Mouse (Mus musculus): ENCODE data around the gene Cntn5. TPM values are rescaled to one million over a fixed set of nuclear protein-coding genes. Genes with fewer than 3 reads are reported as not detected.

The Cntn5 gene
- polyA plus RNA-seq, 1 experiment from 2014 or later: 2.7 TPM

DNA sequence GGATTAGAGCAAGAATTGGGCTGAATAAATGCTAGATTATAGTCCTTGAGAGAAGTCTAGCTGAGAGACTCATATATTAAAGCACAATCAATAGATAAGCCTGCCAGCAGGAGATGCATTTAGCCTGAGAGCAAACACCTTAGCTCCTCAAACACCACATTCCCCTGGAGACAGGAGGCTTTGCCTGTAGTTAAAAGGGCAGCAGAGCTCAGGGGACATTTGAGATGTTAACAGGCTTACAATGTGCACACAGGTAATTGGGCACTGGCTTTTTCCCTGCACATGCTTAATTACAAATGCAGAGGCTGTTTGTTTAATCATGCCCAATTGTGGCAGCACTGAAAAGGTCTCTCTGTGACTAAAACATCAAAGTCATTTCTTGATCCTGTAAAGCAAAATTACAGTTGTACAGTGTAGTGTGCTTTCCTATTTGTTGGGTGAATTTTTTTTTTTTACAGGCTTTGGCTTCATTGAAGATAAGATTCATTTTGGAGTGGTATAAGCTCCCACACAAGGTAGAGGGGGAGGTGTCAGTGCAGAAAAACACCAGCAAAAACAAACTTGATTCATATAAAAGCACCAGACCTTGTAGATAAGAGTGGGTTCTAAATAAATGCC is 457.2 kb downstream of the Cntn5 start:
- DNase-seq (ENCODE audit: low spot score): no peak

DNA sequence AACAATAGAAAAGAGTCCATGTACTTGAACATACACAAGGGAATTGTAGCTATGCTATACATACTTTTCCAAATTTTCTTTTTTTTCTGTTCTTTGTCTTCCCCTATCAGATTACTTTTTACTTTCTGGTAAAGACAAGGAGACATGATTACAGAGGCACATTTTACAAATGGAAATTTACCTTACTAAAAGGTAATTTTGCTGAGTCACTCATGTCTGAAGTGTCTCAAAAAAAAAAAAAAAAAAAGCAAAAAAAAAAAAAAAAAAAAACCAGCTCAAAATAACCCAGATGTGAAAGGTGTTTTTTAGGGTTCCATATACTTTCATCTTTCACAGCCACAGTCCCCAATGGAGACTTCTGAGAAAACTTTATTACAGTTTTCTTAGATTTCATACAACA is 492.5 kb downstream of the Cntn5 start:
- Histone ChIP-seq H3K4me2 (replicated peaks; ENCODE audit: low read depth, low read length) (no peak overlapping the region), H3K36me3 (ENCODE audit: control insufficient read depth, insufficient read depth, low read length) (no peaks in the 10 kb centered on the region), H3K9me3 (ENCODE audit: control insufficient read depth, low read length) (no peaks in the 10 kb centered on the region), H3K4me3 (ENCODE audit: low read depth, low read length) (no peak overlapping the region), H3K9ac (ENCODE audit: low read depth, low read length) (no peak overlapping the region), H3K27me3 (ENCODE audit: control insufficient read depth, insufficient read depth, low read length) (no peaks in the 10 kb centered on the region), H3K4me1 (replicated peaks; ENCODE audit: control insufficient read depth, insufficient read depth, low read length) (no peaks in the 10 kb centered on the region), H3K27ac (ENCODE audit: low read depth, low read length) (no peak overlapping the region)
- DNase-seq (ENCODE audit: low spot score) (no peak), ATAC-seq (ENCODE audit: low FRiP score) (no peak)

More for the DNA sequence above, 457.2 kb downstream of the Cntn5 start:
- Histone ChIP-seq H3K4me3 (ENCODE audit: low read depth, low read length) (no peak overlapping the region), H3K9ac (ENCODE audit: low read depth, low read length) (no peak overlapping the region), H3K27me3 (ENCODE audit: control insufficient read depth, insufficient read depth, low read length) (no peaks in the 10 kb centered on the region), H3K27ac (ENCODE audit: low read depth, low read length) (no peak overlapping the region), H3K4me2 (replicated peaks; ENCODE audit: low read depth, low read length) (no peak overlapping the region), H3K4me1 (replicated peaks; ENCODE audit: control insufficient read depth, insufficient read depth, low read length) (no peaks in the 10 kb centered on the region), H3K9me3 (ENCODE audit: control insufficient read depth, low read length) (no peaks in the 10 kb centered on the region), H3K36me3 (ENCODE audit: control insufficient read depth, insufficient read depth, low read length) (no peaks in the 10 kb centered on the region)
- no peak for ATAC-seq (ENCODE audit: low FRiP score)

DNA sequence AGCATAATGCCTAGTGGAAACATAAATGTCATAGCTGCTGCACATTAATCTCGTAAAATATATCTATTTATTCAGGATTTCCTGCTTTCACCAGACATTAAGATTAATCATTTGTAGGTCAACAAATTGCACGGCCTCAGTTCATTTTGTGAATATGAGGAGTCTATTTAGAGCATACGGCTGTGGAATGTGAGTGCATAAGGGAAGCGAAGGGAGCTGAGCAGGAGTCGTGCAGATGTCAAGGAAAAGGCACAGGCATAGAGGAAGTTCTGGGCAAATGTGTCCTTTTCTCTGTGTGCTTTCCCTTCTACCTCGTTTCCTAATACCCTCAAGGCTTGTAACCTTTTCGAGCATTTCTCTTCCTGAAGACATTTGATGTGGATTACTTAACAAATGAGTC is 504.5 kb downstream of the Cntn5 start:
- Histone ChIP-seq H3K36me3 (ENCODE audit: control insufficient read depth, insufficient read depth, low read length) (no peaks in the 10 kb centered on the region), H3K4me2 (replicated peaks; ENCODE audit: low read depth, low read length) (no peak overlapping the region), H3K4me3 (ENCODE audit: low read depth, low read length) (no peak overlapping the region), H3K9me3 (ENCODE audit: control insufficient read depth, low read length) (no peaks in the 10 kb centered on the region), H3K9ac (ENCODE audit: low read depth, low read length) (no peak overlapping the region), H3K4me1 (replicated peaks; ENCODE audit: control insufficient read depth, insufficient read depth, low read length) (no peaks in the 10 kb centered on the region), H3K27me3 (ENCODE audit: control insufficient read depth, insufficient read depth, low read length) (no peaks in the 10 kb centered on the region), H3K27ac (ENCODE audit: low read depth, low read length) (no peak overlapping the region)
- no peak for DNase-seq (ENCODE audit: low spot score)
- WGBS: 78% methylated on average over 7 of the region's 7 CpGs
- ATAC-seq (ENCODE audit: low FRiP score): no peak

GRCm38 (mm10) chr9:10389863-10390262 is 514.7 kb downstream of the Cntn5 start:
- WGBS: 91% methylated on average over 2 of the region's 2 CpGs
- Histone ChIP-seq H3K9me3 (ENCODE audit: control insufficient read depth, low read length) (no peaks in the 10 kb centered on the region), H3K4me3 (ENCODE audit: low read depth, low read length) (no peak overlapping the region), H3K27me3 (ENCODE audit: control insufficient read depth, insufficient read depth, low read length) (no peaks in the 10 kb centered on the region), H3K4me2 (replicated peaks; ENCODE audit: low read depth, low read length) (no peak overlapping the region), H3K9ac (ENCODE audit: low read depth, low read length) (no peak overlapping the region), H3K36me3 (ENCODE audit: control insufficient read depth, insufficient read depth, low read length) (no peaks in the 10 kb centered on the region), H3K27ac (ENCODE audit: low read depth, low read length) (no peak overlapping the region), H3K4me1 (replicated peaks; ENCODE audit: control insufficient read depth, insufficient read depth, low read length) (no peaks in the 10 kb centered on the region)
- DNase-seq (ENCODE audit: low spot score) (no peak), ATAC-seq (ENCODE audit: low FRiP score) (no peak)

DNA sequence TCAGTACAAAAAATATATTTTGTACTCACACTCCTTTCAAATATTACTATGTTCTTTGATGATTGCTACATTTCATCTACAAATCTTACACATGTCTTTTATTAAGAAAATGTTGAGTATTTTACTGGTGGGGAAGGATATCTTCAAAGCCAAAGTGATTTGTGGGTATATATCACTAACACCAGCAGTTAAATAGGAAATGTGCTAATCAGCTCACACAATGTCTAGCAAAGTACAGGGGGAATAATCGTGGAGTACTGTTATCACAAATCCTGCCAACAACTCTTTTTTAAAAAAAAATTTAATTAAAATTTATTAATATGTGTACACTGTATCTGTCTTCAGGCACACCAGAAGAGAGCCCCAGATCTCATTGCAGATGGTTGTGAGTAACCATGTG is 520.1 kb downstream of the Cntn5 start:
- Histone ChIP-seq H3K9me3 (ENCODE audit: control insufficient read depth, low read length) (no peaks in the 10 kb centered on the region), H3K4me1 (replicated peaks; ENCODE audit: control insufficient read depth, insufficient read depth, low read length) (no peaks in the 10 kb centered on the region), H3K4me3 (ENCODE audit: low read depth, low read length) (no peak overlapping the region), H3K27me3 (ENCODE audit: control insufficient read depth, insufficient read depth, low read length) (no peaks in the 10 kb centered on the region), H3K4me2 (replicated peaks; ENCODE audit: low read depth, low read length) (no peak overlapping the region), H3K27ac (ENCODE audit: low read depth, low read length) (no peak overlapping the region), H3K9ac (ENCODE audit: low read depth, low read length) (no peak overlapping the region), H3K36me3 (ENCODE audit: control insufficient read depth, insufficient read depth, low read length) (no peaks in the 10 kb centered on the region)
- WGBS: 82% methylated on average over 1 of the region's 1 CpGs
- ATAC-seq (ENCODE audit: low FRiP score): no peak
- no peak for DNase-seq (ENCODE audit: low spot score)

GRCm38 (mm10) chr9:10383140-10383539 is 521.4 kb downstream of the Cntn5 start:
- Histone ChIP-seq H3K36me3 (ENCODE audit: control insufficient read depth, insufficient read depth, low read length) (no peaks in the 10 kb centered on the region), H3K9ac (ENCODE audit: low read depth, low read length) (no peak overlapping the region), H3K4me3 (ENCODE audit: low read depth, low read length) (no peak overlapping the region), H3K4me2 (replicated peaks; ENCODE audit: low read depth, low read length) (no peak overlapping the region), H3K4me1 (replicated peaks; ENCODE audit: control insufficient read depth, insufficient read depth, low read length) (no peaks in the 10 kb centered on the region), H3K27me3 (ENCODE audit: control insufficient read depth, insufficient read depth, low read length) (no peaks in the 10 kb centered on the region), H3K27ac (ENCODE audit: low read depth, low read length) (no peak overlapping the region), H3K9me3 (ENCODE audit: control insufficient read depth, low read length) (no peaks in the 10 kb centered on the region)
- ATAC-seq (ENCODE audit: low FRiP score) (no peak), DNase-seq (ENCODE audit: low spot score) (no peak)

- H3K4me3 ChIP-seq (ENCODE audit: low read depth, low read length): no peak overlapping the region
- no peak overlapping the region for H3K4me2 ChIP-seq (replicated peaks; ENCODE audit: low read depth, low read length)
- no peaks in the 10 kb centered on the region for H3K36me3 ChIP-seq (ENCODE audit: control insufficient read depth, insufficient read depth, low read length)
- no peak overlapping the region for H3K9ac ChIP-seq (ENCODE audit: low read depth, low read length)
- H3K27ac ChIP-seq (ENCODE audit: low read depth, low read length): no peak overlapping the region
- no peaks in the 10 kb centered on the region for H3K9me3 ChIP-seq (ENCODE audit: control insufficient read depth, low read length)
- 93% methylated on average over 4 of the region's 4 CpGs for WGBS
- no peak for DNase-seq (ENCODE audit: low spot score)
- ATAC-seq (ENCODE audit: low FRiP score): no peak
- H3K27me3 ChIP-seq (ENCODE audit: control insufficient read depth, insufficient read depth, low read length): no peaks in the 10 kb centered on the region
- H3K4me1 ChIP-seq (replicated peaks; ENCODE audit: control insufficient read depth, insufficient read depth, low read length): no peaks in the 10 kb centered on the region
Measured at GRCm38 (mm10) chr9:10381701-10382100, 522.9 kb downstream of the Cntn5 start.

DNA sequence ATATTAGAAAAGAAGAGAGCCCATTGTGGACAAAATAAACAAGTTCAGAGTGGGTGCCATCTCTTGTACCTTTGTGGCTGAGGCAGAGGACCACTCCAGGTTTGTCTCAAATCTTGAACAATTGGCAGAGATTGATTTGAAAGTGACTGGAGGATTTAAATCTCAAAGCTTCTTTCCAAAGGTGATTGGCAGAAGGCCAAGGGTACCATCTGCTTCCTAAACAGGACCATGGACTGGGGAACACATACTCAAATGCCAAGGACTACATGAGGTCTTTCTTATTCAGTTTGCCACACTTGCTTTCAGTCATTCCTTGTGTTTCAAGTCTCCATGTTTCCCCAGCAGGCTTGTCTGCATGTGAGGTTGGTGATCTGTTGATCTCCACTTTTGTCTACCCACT is 528.3 kb downstream of the Cntn5 start:
- DNase-seq (ENCODE audit: low spot score) (no peak), ATAC-seq (ENCODE audit: low FRiP score) (no peak)
- Histone ChIP-seq H3K9ac (ENCODE audit: low read depth, low read length) (no peak overlapping the region), H3K4me2 (replicated peaks; ENCODE audit: low read depth, low read length) (no peak overlapping the region), H3K27ac (ENCODE audit: low read depth, low read length) (no peak overlapping the region), H3K9me3 (ENCODE audit: control insufficient read depth, low read length) (no peaks in the 10 kb centered on the region), H3K36me3 (ENCODE audit: control insufficient read depth, insufficient read depth, low read length) (no peaks in the 10 kb centered on the region), H3K4me3 (ENCODE audit: low read depth, low read length) (no peak overlapping the region), H3K4me1 (replicated peaks; ENCODE audit: control insufficient read depth, insufficient read depth, low read length) (no peaks in the 10 kb centered on the region), H3K27me3 (ENCODE audit: control insufficient read depth, insufficient read depth, low read length) (no peaks in the 10 kb centered on the region)

DNA sequence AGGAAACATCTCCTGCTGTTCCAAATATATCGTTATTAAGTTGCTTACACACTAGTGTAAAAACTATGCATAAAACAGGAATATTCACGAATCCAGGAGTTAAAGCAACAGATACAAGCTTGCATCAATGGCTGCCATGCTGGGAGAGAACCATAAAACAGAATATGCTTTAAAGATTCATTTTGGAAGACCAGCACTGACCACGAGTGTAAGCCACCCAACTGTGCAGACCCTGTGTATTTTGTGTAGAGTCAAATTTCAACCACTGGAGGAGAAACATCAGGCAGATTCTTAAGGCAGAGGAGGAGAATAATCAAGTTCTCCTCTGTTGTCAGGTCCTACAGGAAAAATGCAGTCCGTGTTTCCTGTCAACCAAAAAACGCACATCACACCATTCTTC is 535.6 kb downstream of the Cntn5 start:
- no peaks in the 10 kb centered on the region for H3K36me3 ChIP-seq (ENCODE audit: control insufficient read depth, insufficient read depth, low read length)
- no peaks in the 10 kb centered on the region for H3K27me3 ChIP-seq (ENCODE audit: control insufficient read depth, insufficient read depth, low read length)
- DNase-seq (ENCODE audit: low spot score) (no peak), ATAC-seq (ENCODE audit: low FRiP score) (no peak)
- no peak overlapping the region for H3K4me3 ChIP-seq (ENCODE audit: low read depth, low read length)
- no peak overlapping the region for H3K4me2 ChIP-seq (replicated peaks; ENCODE audit: low read depth, low read length)
- no peaks in the 10 kb centered on the region for H3K4me1 ChIP-seq (replicated peaks; ENCODE audit: control insufficient read depth, insufficient read depth, low read length)
- H3K9me3 ChIP-seq (ENCODE audit: control insufficient read depth, low read length): no peaks in the 10 kb centered on the region
- no peak overlapping the region for H3K9ac ChIP-seq (ENCODE audit: low read depth, low read length)
- no peak overlapping the region for H3K27ac ChIP-seq (ENCODE audit: low read depth, low read length)
- 61% methylated on average over 5 of the region's 5 CpGs for WGBS

Measured in hindbrain, embryonic 11.5 days (tissue).